Mouse (Mus musculus): Measurements from ENCODE around the gene Cox17. TPM values are rescaled to one million over a fixed set of nuclear protein-coding genes. Genes with fewer than 3 reads are reported as not detected.

The Cox17 gene
- 150 TPM for polyA plus RNA-seq (2014; fragmentation: Illumina TruSeq; extraction: RNeasy Lipid Tissue Mini Kit (QIAGEN cat#74804); ENCODE audit: low read depth, low replicate concordance)

DNA sequence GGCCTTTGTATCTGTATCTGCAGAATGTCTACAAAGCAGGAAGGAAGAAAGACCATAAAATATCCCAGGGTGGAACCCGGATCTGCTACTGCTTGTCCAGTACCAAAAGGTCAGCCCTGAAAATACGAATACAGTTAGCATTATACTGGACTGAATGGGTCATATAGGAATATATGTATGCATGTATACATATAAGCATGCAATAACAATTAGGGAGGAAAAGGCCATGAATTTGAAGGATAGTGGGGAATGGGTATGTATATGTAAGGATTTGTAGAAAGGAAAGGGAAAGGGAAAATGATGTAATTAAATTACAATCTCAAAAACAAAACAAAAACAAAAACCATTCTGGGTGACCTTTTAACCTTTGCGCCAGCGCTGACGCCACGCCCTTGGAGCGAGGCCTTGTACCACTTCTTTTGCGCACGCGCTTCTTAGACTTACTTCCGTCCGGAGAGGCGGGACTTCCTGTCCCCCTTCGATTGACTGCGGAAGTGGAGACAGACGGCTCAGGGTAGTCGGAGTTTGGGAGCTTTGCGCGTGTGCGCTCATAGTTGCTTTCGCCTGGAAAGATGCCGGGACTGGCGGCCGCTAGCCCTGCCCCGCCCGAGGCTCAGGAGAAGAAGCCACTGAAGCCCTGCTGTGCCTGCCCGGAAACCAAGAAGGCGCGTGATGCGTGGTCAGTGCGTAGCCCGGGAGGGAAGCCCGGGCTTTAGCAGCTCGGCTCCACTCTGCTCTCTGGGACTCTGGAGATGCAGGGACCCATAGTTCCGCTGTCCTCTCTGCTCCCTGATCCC is at the start of gene Cox17, which contains the start of gene Gm21987:
Cox17 (plus strand) TSS at position 463 of the 797 bp plus-strand sequence.
Gm21987 (plus strand) TSS at position 512 of the 797 bp plus-strand sequence.

DNA sequence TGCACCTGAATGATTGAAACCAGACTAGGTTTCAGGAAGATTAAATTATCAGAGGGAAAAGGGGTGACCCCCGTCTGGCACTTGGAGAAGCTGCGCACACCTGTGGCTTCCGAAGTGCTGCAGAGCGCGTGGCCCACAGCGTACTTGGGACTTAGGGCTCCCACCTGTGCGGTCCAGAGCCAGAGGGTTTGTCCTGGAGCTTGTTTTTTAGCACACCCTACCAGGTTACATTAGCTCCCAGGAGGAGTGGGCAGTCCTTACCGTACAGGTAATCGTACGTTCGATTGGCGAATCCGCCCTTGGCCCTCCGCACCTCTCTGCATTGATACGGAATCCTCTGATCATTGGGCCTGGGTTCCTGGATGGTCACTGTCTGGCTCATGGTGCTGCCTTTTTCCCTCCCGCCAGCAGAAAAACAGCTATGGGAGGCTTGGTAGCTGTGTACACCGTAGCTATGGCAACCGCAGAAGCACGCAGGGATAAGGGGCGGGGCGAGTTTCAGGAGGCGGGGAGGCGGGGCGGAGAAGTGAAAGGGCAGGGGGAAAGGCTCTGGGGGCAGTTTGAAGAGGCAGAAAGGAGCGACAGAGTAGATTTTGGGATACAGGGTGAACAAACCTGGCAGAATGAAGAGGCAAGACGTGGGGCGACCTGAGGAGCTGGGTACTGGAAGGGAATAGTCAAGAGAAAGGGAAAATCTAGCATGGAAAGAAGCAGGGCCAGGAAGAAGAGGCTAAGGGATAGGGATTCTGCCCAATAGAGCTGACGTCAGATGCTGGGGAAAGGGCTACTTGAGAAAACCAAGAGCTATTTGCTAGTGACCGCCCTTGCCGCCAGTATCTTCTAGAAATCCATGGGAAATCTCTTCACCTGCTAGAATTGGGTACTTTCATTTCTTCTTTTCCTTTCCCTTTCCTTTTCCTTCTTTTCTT is 5.1 kb upstream of the Cox17 start, which contains the start of gene Maats1:
Maats1 (minus strand) TSS at position 748 of the 929 bp plus-strand sequence.

DNA sequence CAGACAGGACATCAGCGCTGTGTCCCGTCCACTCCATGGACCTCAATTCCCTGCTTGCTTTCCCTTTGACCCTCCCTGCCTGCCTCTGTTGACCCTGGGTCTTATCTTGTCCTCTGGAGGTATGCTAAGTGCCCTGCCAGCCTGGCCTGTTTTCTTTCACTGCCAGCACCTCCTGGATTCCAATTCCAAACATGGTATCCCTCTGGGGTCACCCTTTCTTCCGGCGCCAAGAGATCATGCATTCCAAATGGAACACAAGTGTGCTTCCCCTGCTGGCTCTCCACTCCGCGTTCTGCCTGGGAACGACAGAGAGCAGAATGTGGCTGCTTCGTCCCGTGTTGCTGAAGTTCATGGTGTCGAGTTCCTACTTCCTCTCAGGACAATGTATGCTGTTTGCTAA is 15.1 kb downstream of the Cox17 start, which contains the start of gene Popdc2:
Popdc2 (plus strand) TSS at position 277 of the 400 bp plus-strand sequence.

Other genes starting within 250 kb of the Cox17 start
- gene Nr1i2, start 52.2 kb upstream of the Cox17 start, polyA plus RNA-seq (2014; fragmentation: Illumina TruSeq; extraction: RNeasy Lipid Tissue Mini Kit (QIAGEN cat#74804); ENCODE audit: low read depth, low replicate concordance) = not detected
- 0.17 TPM for gene Maats1, start 4.8 kb upstream of the Cox17 start, polyA plus RNA-seq (2014; fragmentation: Illumina TruSeq; extraction: RNeasy Lipid Tissue Mini Kit (QIAGEN cat#74804); ENCODE audit: low read depth, low replicate concordance)
- not detected for gene Gm21987, start within 50 bp of the Cox17 start, polyA plus RNA-seq (2014; fragmentation: Illumina TruSeq; extraction: RNeasy Lipid Tissue Mini Kit (QIAGEN cat#74804); ENCODE audit: low read depth, low replicate concordance)
- not detected for gene Popdc2, start 15.2 kb downstream of the Cox17 start, polyA plus RNA-seq (2014; fragmentation: Illumina TruSeq; extraction: RNeasy Lipid Tissue Mini Kit (QIAGEN cat#74804); ENCODE audit: low read depth, low replicate concordance)
- 10.7 TPM for gene Pla1a, start 86.2 kb downstream of the Cox17 start, polyA plus RNA-seq (2014; fragmentation: Illumina TruSeq; extraction: RNeasy Lipid Tissue Mini Kit (QIAGEN cat#74804); ENCODE audit: low read depth, low replicate concordance)
- 21.2 TPM for gene Adprh, start 105.7 kb downstream of the Cox17 start, polyA plus RNA-seq (2014; fragmentation: Illumina TruSeq; extraction: RNeasy Lipid Tissue Mini Kit (QIAGEN cat#74804); ENCODE audit: low read depth, low replicate concordance)
- gene Cd80, start 108.6 kb downstream of the Cox17 start, polyA plus RNA-seq (2014; fragmentation: Illumina TruSeq; extraction: RNeasy Lipid Tissue Mini Kit (QIAGEN cat#74804); ENCODE audit: low read depth, low replicate concordance) = 0.58 TPM
- gene Timmdc1, start 175.7 kb downstream of the Cox17 start, polyA plus RNA-seq (2014; fragmentation: Illumina TruSeq; extraction: RNeasy Lipid Tissue Mini Kit (QIAGEN cat#74804); ENCODE audit: low read depth, low replicate concordance) = 21.6 TPM
- 70.3 TPM for gene Poglut1, start 203.3 kb downstream of the Cox17 start, polyA plus RNA-seq (2014; fragmentation: Illumina TruSeq; extraction: RNeasy Lipid Tissue Mini Kit (QIAGEN cat#74804); ENCODE audit: low read depth, low replicate concordance)
- 57.7 TPM for gene Tmem39a, start 211.7 kb downstream of the Cox17 start, polyA plus RNA-seq (2014; fragmentation: Illumina TruSeq; extraction: RNeasy Lipid Tissue Mini Kit (QIAGEN cat#74804); ENCODE audit: low read depth, low replicate concordance)